Mouse (Mus musculus) hindbrain, embryonic 14.5 days (tissue): ENCODE results near the gene Gys1. TPM values are rescaled to one million over a fixed set of nuclear protein-coding genes. Genes with fewer than 3 reads are reported as not detected.

Source experiments
- ATAC-seq: fragments of 200-750 bp; cut with Nextera tagmentation; 2 replicates; pipeline ENCODE4 v1.8.0; 2017; ENCODE audit warnings: moderate number of reproducible peaks, mild to moderate bottlenecking, moderate TSS enrichment, moderate library complexity; ENCODE audit not compliant: low FRiP score
- DNase-seq: peaks from one replicate; pipeline ENCODE4 v3.0.0-alpha.2; 2015; ENCODE audit warnings: low spot score
- H3K27ac ChIP-seq: fragments of 300-500 bp; sonication (generic); 2 replicates; pipeline ENCODE4 v1.5.1; 2014; ENCODE audit warnings: mild to moderate bottlenecking, moderate library complexity
- H3K27me3 ChIP-seq: fragments of 300-500 bp; sonication (generic); 2 replicates; pipeline ENCODE4 v1.6.1; 2014; ENCODE audit warnings: mild to moderate bottlenecking, low read length, mixed read lengths; ENCODE audit not compliant: control insufficient read depth, insufficient read depth
- H3K36me3 ChIP-seq: fragments of 300-500 bp; sonication (generic); replicated peaks from 2 replicates; pipeline ENCODE4 v1.6.1; 2014; ENCODE audit not compliant: control insufficient read depth, insufficient read depth
- H3K4me1 ChIP-seq: fragments of 300-500 bp; sonication (generic); replicated peaks from 2 replicates; pipeline ENCODE4 v1.6.1; 2014; ENCODE audit warnings: antibody characterized with exemption, low read length, mixed read lengths; ENCODE audit not compliant: control insufficient read depth, insufficient read depth
- H3K4me2 ChIP-seq: fragments of 300-500 bp; sonication (generic); replicated peaks from 2 replicates; pipeline ENCODE4 v1.6.1; 2014; ENCODE audit warnings: mild to moderate bottlenecking, moderate library complexity
- H3K4me3 ChIP-seq: fragments of 300-500 bp; sonication (generic); replicated peaks from 2 replicates; pipeline ENCODE4 v1.5.1; 2014; ENCODE audit warnings: mild to moderate bottlenecking, low read length
- H3K9ac ChIP-seq: fragments of 300-500 bp; sonication (generic); 2 replicates; pipeline ENCODE4 v1.6.1; 2014
- H3K9me3 ChIP-seq: fragments of 300-500 bp; sonication (generic); 2 replicates; pipeline ENCODE4 v1.6.1; 2016; ENCODE audit warnings: low read length; ENCODE audit not compliant: control insufficient read depth
- WGBS: fragments of 180-500 bp; shearing (Covaris S2); extraction: QIAGEN DNeasy Blood & Tissue Kit; methylation state at CpG from one replicate; pipeline ENCODE4 v1.1.7; 2014; 5-methylcytosine and 5-hydroxymethylcytosine counted together
- polyA plus RNA-seq: library from polyadenylated mRNA; unstranded; fragments of >200 nt; fragmentation: Nextera tagmentation; extraction: Ambion mirVana; gene quantifications from 2 replicates; pipeline ENCODE4 v1.2.1, GENCODE M21; 2014

Gene Gys1
- polyA plus RNA-seq, 1 experiment from 2014 or later, result 17.8 TPM

DNA sequence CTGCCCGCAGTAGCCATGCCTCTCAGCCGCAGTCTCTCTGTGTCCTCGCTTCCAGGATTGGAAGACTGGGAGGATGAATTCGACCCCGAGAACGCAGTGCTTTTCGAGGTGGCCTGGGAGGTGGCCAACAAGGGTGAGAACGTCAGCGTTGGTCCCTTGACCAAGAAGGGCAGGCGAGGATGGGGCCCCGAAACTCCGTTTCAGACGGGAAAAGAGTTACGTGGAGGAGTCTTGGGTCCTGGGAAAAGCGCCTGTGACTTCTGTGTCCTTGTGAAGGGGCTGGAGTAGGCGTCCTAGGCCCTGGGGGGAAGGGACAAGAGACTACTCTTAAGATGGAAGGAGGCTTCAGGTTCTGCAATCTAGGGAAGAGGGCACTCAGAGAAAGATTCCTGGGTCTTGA is 394 bp downstream of the Gys1 start:
- H3K9ac ChIP-seq, result peak overlapping the region; percentile 78
- H3K9me3 ChIP-seq, result no peaks in the 10 kb centered on the region
- no peaks in the 10 kb centered on the region for H3K27me3 ChIP-seq
- H3K4me3 ChIP-seq, result peak overlapping the region; percentile 75
- peaks cover 25% of the 10 kb centered on the region for H3K36me3 ChIP-seq
- peaks cover 33% of the 10 kb centered on the region for H3K4me1 ChIP-seq
- peak overlapping the region; percentile 85 for H3K4me2 ChIP-seq
- no peak for DNase-seq
- ATAC-seq, result no peak; the same call in 1 of the 2 replicates
- H3K27ac ChIP-seq, result peak overlapping the region; percentile 44
- WGBS, result 4% methylated on average over 16 of the region's 16 CpGs

DNA sequence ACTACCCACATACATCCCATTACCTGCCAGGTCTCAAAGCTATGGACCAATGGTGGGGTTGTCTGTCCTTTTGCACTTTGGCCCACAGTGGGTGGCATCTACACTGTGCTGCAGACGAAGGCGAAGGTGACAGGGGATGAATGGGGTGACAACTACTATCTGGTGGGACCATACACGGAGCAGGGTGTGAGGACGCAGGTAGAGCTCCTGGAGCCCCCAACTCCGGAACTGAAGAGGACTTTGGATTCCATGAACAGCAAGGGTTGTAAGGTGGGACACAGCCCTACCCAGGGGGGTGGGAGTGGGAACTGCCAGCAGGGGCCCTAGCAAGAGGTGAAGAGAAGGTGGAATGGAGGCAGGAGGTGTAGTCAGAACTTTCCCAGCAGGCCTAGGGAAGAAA is 1.8 kb downstream of the Gys1 start:
- Histone ChIP-seq H3K4me3 (no peak overlapping the region), H3K27me3 (no peaks in the 10 kb centered on the region), H3K27ac (no peak overlapping the region), H3K9ac (no peak overlapping the region), H3K4me1 (peaks cover 33% of the 10 kb centered on the region), H3K4me2 (0 out of 2 replicates have a peak overlapping the region, but pooled peaks have one; percentile 85), H3K36me3 (peaks cover 22% of the 10 kb centered on the region), H3K9me3 (no peaks in the 10 kb centered on the region)
- DNase-seq, result no peak
- ATAC-seq, result no peak
- 93% methylated on average over 5 of the region's 5 CpGs for WGBS

DNA sequence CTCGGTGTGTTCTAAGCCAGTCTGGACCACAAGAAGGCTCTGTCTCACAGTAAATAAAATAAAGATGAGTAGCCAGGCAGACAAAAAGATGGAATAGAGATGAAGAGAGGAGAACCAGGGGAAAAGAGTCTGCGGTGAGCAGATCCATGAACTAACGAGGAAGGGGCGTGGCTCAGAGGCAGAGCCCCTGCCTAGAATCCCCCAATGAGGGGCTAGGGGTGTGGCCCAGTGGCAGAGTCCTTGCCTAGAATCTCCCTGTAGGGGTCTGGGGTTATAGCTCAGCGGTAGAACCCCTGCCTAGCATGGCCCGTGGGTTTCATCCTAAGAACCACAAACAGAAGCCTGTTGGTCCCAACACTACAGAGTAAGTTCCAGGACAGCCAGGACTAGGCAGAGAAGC is 2.4 kb downstream of the Gys1 start:
- Histone ChIP-seq H3K36me3 (peaks cover 22% of the 10 kb centered on the region), H3K9me3 (no peaks in the 10 kb centered on the region), H3K9ac (no peak overlapping the region), H3K4me1 (peaks cover 33% of the 10 kb centered on the region), H3K4me2 (0 out of 2 replicates have a peak overlapping the region, but pooled peaks have one; percentile 10), H3K27me3 (no peaks in the 10 kb centered on the region), H3K27ac (no peak overlapping the region), H3K4me3 (no peak overlapping the region)
- WGBS, result 38% methylated on average over 6 of the region's 6 CpGs
- ATAC-seq, result no peak
- DNase-seq, result no peak

GRCm38 (mm10) chr7:45437521-45438276 is 3.1 kb downstream of the Gys1 start, which contains the start of gene Ruvbl2:
TSS of gene Ruvbl2 (minus strand) at chr7:45438096.
- no peak within 1 kb of the TSS for H3K9ac ChIP-seq
- no peak within 1 kb of the TSS for H3K27ac ChIP-seq
- DNase-seq (no peak), ATAC-seq (no peak)
- no peaks in the 10 kb centered on the region for H3K27me3 ChIP-seq
- H3K9me3 ChIP-seq, result no peaks in the 10 kb centered on the region
- WGBS, result 28% methylated on average over 19 of the region's 19 CpGs
- peaks cover 24% of the 10 kb centered on the region for H3K36me3 ChIP-seq
- peak within 1 kb of the TSS; percentile 10; the same call in 1 of the 2 replicates for H3K4me2 ChIP-seq
- H3K4me3 ChIP-seq, result no peak within 1 kb of the TSS
- H3K4me1 ChIP-seq, result peaks cover 32% of the 10 kb centered on the region

DNA sequence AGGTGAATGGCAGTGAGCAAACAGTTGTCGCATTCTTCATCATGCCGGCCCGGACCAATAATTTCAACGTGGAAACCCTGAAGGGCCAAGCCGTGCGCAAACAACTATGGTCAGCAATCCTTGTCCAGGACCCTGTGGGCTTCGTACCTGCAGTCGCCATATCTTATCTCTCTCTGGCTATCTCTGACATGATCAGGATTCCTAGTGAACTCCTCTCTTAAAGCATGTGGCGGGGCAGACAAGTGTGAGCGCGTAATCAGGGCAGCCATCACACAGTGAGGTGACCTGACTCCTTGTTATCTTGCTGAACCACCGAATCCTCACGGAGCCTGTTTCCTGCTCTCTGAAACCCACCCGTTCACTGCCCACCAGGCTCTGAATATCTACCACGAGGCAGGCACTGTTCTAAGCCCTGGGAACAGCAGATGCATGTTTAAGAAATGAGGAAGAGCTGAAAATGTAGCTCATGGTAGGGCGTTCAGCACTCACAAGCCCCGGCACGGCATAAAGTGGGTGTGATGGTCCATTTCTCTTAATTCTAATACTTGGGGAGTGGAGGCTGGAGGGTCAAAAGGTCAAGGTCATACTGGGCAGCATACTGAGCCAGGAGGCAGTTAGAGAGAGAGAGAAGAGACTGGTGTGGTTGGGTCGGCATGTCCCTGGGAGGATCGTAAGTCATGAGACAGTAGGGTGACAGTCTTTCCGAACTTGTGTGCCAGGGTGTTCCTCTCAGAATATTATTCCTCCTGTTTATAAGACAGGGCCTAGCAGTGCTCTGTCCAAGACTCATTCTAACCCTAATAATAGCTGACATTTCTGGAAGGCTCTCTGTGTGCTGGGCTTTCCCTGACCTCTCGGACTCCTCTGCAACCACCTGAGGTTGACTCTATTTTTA is 9.1 kb downstream of the Gys1 start:
- no peak overlapping the region for H3K9ac ChIP-seq
- no peaks in the 10 kb centered on the region for H3K27me3 ChIP-seq
- H3K4me1 ChIP-seq, result no peaks in the 10 kb centered on the region
- WGBS, result 90% methylated on average over 22 of the region's 22 CpGs
- ATAC-seq (no peak), DNase-seq (no peak)
- no peaks in the 10 kb centered on the region for H3K9me3 ChIP-seq
- no peak overlapping the region for H3K27ac ChIP-seq
- no peak overlapping the region for H3K4me3 ChIP-seq
- no peak overlapping the region for H3K4me2 ChIP-seq
- H3K36me3 ChIP-seq, result peaks cover 59% of the 10 kb centered on the region

DNA sequence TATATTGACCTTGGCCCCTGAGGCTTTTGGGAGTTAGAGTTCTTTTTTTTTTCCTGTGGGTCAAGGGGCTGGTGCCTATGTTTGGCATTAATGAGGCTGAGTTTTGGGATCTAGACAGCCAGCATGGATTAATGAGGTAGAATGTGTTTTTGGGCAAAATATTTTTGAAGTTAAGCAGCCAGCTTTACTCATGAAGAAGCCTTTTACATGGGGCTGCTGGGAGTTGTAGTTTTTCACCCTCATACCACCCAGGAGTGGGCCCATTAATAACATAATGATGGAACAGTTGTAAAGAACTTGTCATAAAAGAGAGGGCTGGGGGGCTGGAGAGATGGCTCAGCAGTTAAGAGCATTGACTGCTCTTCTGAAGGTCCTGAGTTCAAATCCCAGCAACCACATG is 11.9 kb downstream of the Gys1 start:
- no peak overlapping the region for H3K4me2 ChIP-seq

GRCm38 (mm10) chr7:45447325-45447990 is 12.8 kb downstream of the Gys1 start:
- H3K27ac ChIP-seq, result no peak overlapping the region
- H3K9me3 ChIP-seq, result no peaks in the 10 kb centered on the region
- no peak overlapping the region for H3K9ac ChIP-seq
- no peak overlapping the region for H3K4me3 ChIP-seq
- peaks cover 60% of the 10 kb centered on the region for H3K36me3 ChIP-seq
- DNase-seq, result no peak
- ATAC-seq, result no peak
- no peaks in the 10 kb centered on the region for H3K27me3 ChIP-seq
- no peak overlapping the region for H3K4me2 ChIP-seq
- H3K4me1 ChIP-seq, result no peaks in the 10 kb centered on the region
- 42% methylated on average over 11 of the region's 11 CpGs for WGBS

More for the DNA sequence above, 11.9 kb downstream of the Gys1 start:
- DNase-seq (no peak), ATAC-seq (no peak)
- Histone ChIP-seq H3K27me3 (no peaks in the 10 kb centered on the region), H3K9ac (no peak overlapping the region), H3K9me3 (no peaks in the 10 kb centered on the region), H3K36me3 (peaks cover 57% of the 10 kb centered on the region), H3K27ac (no peak overlapping the region), H3K4me3 (no peak overlapping the region), H3K4me1 (no peaks in the 10 kb centered on the region)

DNA sequence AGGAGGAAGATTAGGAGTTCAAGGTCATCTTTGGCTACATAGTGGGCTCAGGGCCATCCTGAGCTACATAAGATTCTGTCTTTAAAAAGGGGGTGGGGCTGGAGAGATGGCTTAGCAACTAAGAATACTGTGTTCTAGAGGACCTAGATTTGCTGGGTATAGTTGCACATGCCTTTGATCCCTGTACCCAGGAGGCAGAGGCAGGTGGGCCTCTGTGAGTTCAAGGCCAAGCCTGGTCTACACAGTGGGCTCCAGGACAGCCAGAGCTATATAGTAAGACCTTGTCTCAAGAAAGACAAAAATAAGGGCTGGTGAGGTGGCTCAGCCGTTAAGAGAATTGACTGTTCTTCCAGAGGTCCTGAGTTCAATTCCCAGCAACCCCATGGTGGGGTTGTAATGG is 15.3 kb downstream of the Gys1 start:
- Histone ChIP-seq H3K4me1 (no peaks in the 10 kb centered on the region), H3K9ac (no peak overlapping the region), H3K4me3 (no peak overlapping the region), H3K27me3 (no peaks in the 10 kb centered on the region), H3K4me2 (no peak overlapping the region), H3K9me3 (no peaks in the 10 kb centered on the region), H3K27ac (no peak overlapping the region), H3K36me3 (peaks cover 59% of the 10 kb centered on the region)
- ATAC-seq, result no peak
- no peak for DNase-seq
- WGBS, result 93% methylated on average over 1 of the region's 1 CpGs
